Mouse (Mus musculus): ENCODE results near the gene Daglb.

- no peak for TF ChIP-seq POLR2A (IDR thresholded peaks at IDR 0.05; ENCODE audit: insufficient read depth, low read depth, low read length)
- no peak for TF ChIP-seq CTCF (IDR thresholded peaks at IDR 0.05; ENCODE audit: insufficient read depth, low read depth, low read length)
These were observed 63.9 kb downstream of the Daglb start for GRCm38 (mm10) chr5:143528308-143528683.
